Mouse (Mus musculus): Measurements from ENCODE around the gene Vmn1r7. TPM values are rescaled to one million over a fixed set of nuclear protein-coding genes. Genes with fewer than 3 reads are reported as not detected.

The Vmn1r7 gene
- not detected for polyA plus RNA-seq (2014; fragmentation: Illumina TruSeq; extraction: RNeasy Lipid Tissue Mini Kit (QIAGEN cat#74804); ENCODE audit: insufficient read depth, low read depth, low replicate concordance)

DNA sequence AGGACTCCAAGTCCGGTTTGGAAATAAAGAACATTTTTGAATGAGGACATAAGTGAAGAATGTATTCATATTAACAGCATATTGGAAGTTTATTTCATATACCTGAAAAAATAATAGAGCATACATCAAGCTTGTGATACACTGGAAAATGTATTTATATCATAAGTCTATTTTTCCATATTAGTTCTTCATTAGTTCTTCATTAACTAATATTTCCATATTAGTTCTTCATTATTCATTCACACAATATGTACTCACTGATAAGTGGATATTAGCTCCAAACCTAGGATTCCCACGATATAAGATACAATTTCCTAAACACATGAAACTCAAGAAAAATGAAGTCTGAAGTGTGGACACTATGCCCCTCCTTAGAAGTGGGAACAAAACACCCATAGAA lies at the start of gene Vmn1r7:
Gene Vmn1r7, minus strand, starts transcription at position 101 of the 400 bp plus-strand sequence.

GRCm38 (mm10) chr6:57066487-57066886 lies 41.4 kb upstream of the Vmn1r7 start, which contains the start of gene Vmn1r9:
Vmn1r9 (plus strand) TSS chr6:57066787.

GRCm38 (mm10) chr6:57031984-57032383 lies 6.9 kb upstream of the Vmn1r7 start, which contains the start of gene Vmn1r8:
Vmn1r8 (plus strand) TSS chr6:57032284.

GRCm38 (mm10) chr6:56996943-56997342 lies 28.2 kb downstream of the Vmn1r7 start, which contains the start of gene Vmn1r6:
Vmn1r6 (plus strand) TSS chr6:56997243.

Other genes starting within 250 kb of the Vmn1r7 start
- gene Kbtbd2, start 227.5 kb downstream of the Vmn1r7 start, polyA plus RNA-seq (2014; fragmentation: Illumina TruSeq; extraction: RNeasy Lipid Tissue Mini Kit (QIAGEN cat#74804); ENCODE audit: insufficient read depth, low read depth, low replicate concordance), result 16.1 TPM
- 79.3 TPM for gene Fkbp9, start 193.3 kb downstream of the Vmn1r7 start, polyA plus RNA-seq (2014; fragmentation: Illumina TruSeq; extraction: RNeasy Lipid Tissue Mini Kit (QIAGEN cat#74804); ENCODE audit: insufficient read depth, low read depth, low replicate concordance)
- gene Nt5c3, start 101.4 kb downstream of the Vmn1r7 start, polyA plus RNA-seq (2014; fragmentation: Illumina TruSeq; extraction: RNeasy Lipid Tissue Mini Kit (QIAGEN cat#74804); ENCODE audit: insufficient read depth, low read depth, low replicate concordance), result 25.7 TPM
- 0.22 TPM for gene Vmn1r4, start 101.3 kb downstream of the Vmn1r7 start, polyA plus RNA-seq (2014; fragmentation: Illumina TruSeq; extraction: RNeasy Lipid Tissue Mini Kit (QIAGEN cat#74804); ENCODE audit: insufficient read depth, low read depth, low replicate concordance)
- gene Vmn1r5, start 55.1 kb downstream of the Vmn1r7 start, polyA plus RNA-seq (2014; fragmentation: Illumina TruSeq; extraction: RNeasy Lipid Tissue Mini Kit (QIAGEN cat#74804); ENCODE audit: insufficient read depth, low read depth, low replicate concordance), result not detected
- not detected for gene Vmn1r6, start 28.1 kb downstream of the Vmn1r7 start, polyA plus RNA-seq (2014; fragmentation: Illumina TruSeq; extraction: RNeasy Lipid Tissue Mini Kit (QIAGEN cat#74804); ENCODE audit: insufficient read depth, low read depth, low replicate concordance)
- not detected for gene Vmn1r8, start 7.0 kb upstream of the Vmn1r7 start, polyA plus RNA-seq (2014; fragmentation: Illumina TruSeq; extraction: RNeasy Lipid Tissue Mini Kit (QIAGEN cat#74804); ENCODE audit: insufficient read depth, low read depth, low replicate concordance)
- gene Vmn1r9, start 41.5 kb upstream of the Vmn1r7 start, polyA plus RNA-seq (2014; fragmentation: Illumina TruSeq; extraction: RNeasy Lipid Tissue Mini Kit (QIAGEN cat#74804); ENCODE audit: insufficient read depth, low read depth, low replicate concordance), result not detected
- gene Vmn1r10, start 84.1 kb upstream of the Vmn1r7 start, polyA plus RNA-seq (2014; fragmentation: Illumina TruSeq; extraction: RNeasy Lipid Tissue Mini Kit (QIAGEN cat#74804); ENCODE audit: insufficient read depth, low read depth, low replicate concordance), result not detected
- not detected for gene Vmn1r11, start 108.1 kb upstream of the Vmn1r7 start, polyA plus RNA-seq (2014; fragmentation: Illumina TruSeq; extraction: RNeasy Lipid Tissue Mini Kit (QIAGEN cat#74804); ENCODE audit: insufficient read depth, low read depth, low replicate concordance)
- not detected for gene Vmn1r12, start 131.6 kb upstream of the Vmn1r7 start, polyA plus RNA-seq (2014; fragmentation: Illumina TruSeq; extraction: RNeasy Lipid Tissue Mini Kit (QIAGEN cat#74804); ENCODE audit: insufficient read depth, low read depth, low replicate concordance)
- not detected for gene Vmn1r13, start 178.0 kb upstream of the Vmn1r7 start, polyA plus RNA-seq (2014; fragmentation: Illumina TruSeq; extraction: RNeasy Lipid Tissue Mini Kit (QIAGEN cat#74804); ENCODE audit: insufficient read depth, low read depth, low replicate concordance)
- not detected for gene Vmn1r14, start 206.4 kb upstream of the Vmn1r7 start, polyA plus RNA-seq (2014; fragmentation: Illumina TruSeq; extraction: RNeasy Lipid Tissue Mini Kit (QIAGEN cat#74804); ENCODE audit: insufficient read depth, low read depth, low replicate concordance)
- gene Vmn1r15, start 232.6 kb upstream of the Vmn1r7 start, polyA plus RNA-seq (2014; fragmentation: Illumina TruSeq; extraction: RNeasy Lipid Tissue Mini Kit (QIAGEN cat#74804); ENCODE audit: insufficient read depth, low read depth, low replicate concordance), result not detected

Data from lung, adult 10 weeks (tissue).